Mouse (Mus musculus) spleen, postnatal 36 days (tissue): ENCODE data around the gene Gfm2.

Experiments used
- DNase-seq, 2 experiments: peaks; one replicate each; pipeline ENCODE4 v3.0.0; 2022; ENCODE audit warnings: low spot score in 2 of 2, mixed read lengths in 1 of 2

Gfm2 gene

GRCm38 (mm10) chr13:97230101-97230500 lies 92.4 kb downstream of the Gfm2 start:
- no peak for DNase-seq
